Mouse (Mus musculus) heart, adult 2 months (tissue): ENCODE measurements at regions not wholly inside any gene's neighbourhood (a gene's known extent, or its start where the extent isn't known, plus 50 kb on each side); places are given as distances from the start of the nearest gene placed in this dataset.

Experiments used
- CTCF ChIP-seq: fragments of 200-600 bp; IDR thresholded peaks from 2 replicates; pipeline ENCODE4 v1.8.1; 2022; ENCODE audit warnings: antibody characterized with exemption, mild to moderate bottlenecking, moderate library complexity
- EP300 ChIP-seq: fragments of 200-500 bp; IDR thresholded peaks from 2 replicates; pipeline ENCODE4 v1.6.1; 2011; ENCODE audit warnings: low read depth, low read length, control low read depth; ENCODE audit not compliant: insufficient read depth
- POLR2A ChIP-seq: fragments of 200-500 bp; IDR thresholded peaks from 2 replicates; pipeline ENCODE4 v1.6.1; 2011; ENCODE audit warnings: mild to moderate bottlenecking, low read depth, low read length, control low read depth; ENCODE audit not compliant: insufficient read depth

DNA sequence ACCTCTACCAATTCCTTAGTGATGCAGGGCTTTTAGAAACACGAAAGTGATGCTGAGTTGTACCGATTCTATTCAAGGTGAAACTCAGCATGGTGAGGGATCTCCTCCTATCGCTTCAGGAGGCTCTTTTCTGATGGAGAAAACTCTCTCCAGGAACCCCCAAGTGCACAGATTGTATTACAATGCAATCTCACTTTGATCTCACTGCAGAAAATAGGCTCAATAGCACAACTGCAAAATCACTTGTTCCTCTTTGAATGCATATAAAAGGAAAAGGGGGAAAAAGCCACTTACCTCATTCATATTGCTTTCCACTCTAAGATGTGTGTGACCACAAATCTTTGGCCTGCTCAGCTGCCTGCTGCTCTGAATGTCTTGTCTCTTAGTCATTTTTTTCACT is 378.5 kb downstream of the Fam84b start:
- TF ChIP-seq POLR2A (no peak), CTCF (no peak), EP300 (no peak)
